Mouse (Mus musculus): ENCODE results near the gene Eif3m.

Eif3m gene

DNA sequence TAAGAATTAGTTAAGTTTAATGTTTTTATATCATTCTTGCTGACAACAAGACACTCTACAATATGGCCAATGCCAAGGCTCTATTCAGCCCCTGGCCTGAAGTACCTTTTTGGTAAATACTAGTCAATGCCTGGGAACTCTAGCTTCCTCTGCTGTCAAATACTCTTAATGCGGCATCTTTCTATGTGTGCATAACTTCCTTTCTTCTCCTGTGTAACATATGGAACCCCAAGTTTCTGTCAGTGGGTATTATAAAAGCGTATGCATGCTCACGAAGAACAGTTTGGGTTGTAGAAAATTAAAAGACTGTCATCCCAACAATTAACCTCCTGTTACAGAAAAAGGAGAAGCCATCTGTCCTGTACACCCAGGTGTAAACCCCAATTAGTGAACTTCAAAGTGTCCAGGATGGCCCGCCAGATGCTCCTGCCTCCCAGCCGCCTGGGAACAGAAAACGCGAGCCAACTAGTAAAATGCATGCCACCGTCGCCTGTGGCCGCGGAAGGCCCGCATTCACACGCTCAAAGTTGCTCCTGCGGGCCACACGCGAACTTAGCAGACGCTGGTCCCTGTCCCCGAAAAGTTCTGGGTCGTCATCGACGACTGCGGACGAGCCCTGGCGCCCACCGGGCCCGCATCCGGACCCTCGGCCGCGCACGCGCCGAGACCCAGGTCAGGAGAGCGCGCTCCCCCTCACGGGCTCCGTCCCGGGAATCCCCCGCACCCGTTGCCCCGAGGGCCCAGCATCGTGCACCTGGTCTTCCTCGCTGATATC, 501 bp downstream of the Eif3m start:
- DNase-seq (ENCODE audit: low spot score in 2 of 2): no peak

DNA sequence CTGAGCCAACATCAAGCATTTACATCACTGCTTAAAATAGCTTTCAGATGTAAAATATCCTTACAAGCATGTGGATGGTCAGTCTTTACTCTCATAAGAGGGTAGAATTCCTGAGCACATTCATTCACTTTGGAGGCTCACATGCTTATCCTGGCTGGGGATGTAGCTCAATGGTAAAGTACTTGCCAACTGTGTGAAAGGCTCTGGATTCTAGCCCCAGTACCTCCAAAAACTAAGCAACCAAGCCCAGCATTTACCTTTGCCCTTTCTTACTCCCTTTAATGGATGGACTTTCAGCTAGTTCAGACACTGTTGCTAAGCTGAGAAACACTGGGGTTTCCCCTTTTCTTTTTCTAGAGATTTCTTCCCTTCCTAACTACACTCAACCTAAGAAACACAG, 9.6 kb downstream of the Eif3m start:
- DNase-seq (ENCODE audit: low spot score in 2 of 2): no peak

DNA sequence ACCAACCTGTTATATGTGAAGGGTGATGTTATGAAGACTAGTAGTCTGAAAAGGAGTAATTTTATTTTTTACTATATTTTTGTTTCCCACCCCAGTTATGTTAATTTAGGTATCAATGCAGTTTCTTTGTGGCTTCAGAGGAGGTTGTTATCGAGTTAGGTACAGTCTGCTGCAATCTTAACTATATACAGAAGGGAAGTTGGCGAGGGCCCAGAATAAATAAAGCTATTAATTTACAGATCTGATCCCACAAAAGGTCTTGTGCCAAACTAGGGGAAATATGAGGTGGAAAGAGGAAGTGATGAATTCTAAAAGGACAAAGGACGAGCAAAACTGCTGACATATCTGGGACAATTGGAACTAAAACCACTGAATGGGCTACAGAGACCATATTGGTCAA, 20.7 kb downstream of the Eif3m start:
- no peak for DNase-seq (ENCODE audit: low spot score in 2 of 2)

GRCm38 (mm10) chr2:104994436-104994835, 22.4 kb downstream of the Eif3m start:
- no peak for DNase-seq (ENCODE audit: low spot score in 2 of 2)

DNA sequence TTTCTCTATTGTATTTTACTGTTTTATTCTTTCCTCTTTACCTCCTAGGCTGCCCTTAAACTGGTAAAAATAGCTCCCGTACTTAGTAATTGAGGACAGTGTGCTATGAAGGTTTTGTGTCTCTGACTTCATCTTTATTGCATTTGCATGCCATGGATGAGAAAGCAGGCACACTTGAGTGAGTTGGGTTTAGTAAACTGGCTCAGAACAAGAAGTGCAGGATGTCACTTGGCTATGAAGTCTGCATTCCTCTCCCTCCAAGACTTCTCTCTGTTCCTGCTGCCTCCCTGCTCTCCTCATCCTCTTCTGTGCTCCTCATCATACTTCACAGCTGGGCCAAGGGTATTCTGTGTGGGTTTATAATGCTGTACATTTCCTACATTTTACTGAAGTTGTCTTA, 27.9 kb downstream of the Eif3m start:
- DNase-seq (ENCODE audit: low spot score in 2 of 2): no peak

GRCm38 (mm10) chr2:104985796-104986195, 31.1 kb downstream of the Eif3m start:
- DNase-seq (ENCODE audit: low spot score in 2 of 2): no peak

DNA sequence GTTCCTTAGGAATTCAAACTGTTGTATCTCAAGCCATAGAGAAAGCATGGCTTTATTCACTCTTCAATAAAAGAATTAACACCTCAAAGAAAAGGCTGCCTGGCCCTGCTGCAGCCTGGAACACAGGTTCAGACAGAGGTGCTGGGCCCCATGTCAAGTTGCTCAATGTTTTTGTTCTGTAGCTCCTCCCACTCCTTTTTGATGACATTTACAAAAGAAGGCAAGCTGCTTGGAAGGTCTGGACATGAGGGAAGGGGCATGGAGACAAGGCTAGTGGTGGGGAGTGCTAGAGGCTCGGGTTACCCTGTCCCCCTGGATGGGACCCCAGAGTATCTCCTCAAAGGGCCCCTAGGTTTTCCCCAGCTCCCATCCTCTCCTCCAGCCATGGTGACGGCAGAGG, 35.2 kb downstream of the Eif3m start:
- no peak for DNase-seq (ENCODE audit: low spot score in 2 of 2)

DNA sequence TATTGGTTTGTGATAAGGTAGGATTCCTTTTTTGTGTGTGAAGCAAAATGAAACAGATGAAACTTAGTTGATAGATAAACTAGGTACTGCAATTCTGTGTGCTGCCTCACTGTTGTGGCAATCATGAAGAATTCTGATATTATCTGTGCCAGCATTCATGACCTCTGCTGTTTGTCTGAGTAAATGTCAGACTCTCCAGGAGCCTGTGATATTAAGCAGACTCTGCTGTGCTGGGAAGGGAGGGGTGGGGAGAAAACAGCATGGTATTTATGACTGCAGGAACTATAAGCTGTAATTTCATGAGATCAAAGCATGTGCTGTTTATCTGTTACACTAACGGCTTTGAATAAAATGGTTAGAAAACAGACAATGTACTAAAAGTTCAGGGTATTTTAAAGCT, 52.4 kb downstream of the Eif3m start:
- no peak for DNase-seq (ENCODE audit: low spot score in 2 of 2)
